Comparison of ENCODE assay signal across 8 mouse cellular contexts in the genomic region with DNA sequence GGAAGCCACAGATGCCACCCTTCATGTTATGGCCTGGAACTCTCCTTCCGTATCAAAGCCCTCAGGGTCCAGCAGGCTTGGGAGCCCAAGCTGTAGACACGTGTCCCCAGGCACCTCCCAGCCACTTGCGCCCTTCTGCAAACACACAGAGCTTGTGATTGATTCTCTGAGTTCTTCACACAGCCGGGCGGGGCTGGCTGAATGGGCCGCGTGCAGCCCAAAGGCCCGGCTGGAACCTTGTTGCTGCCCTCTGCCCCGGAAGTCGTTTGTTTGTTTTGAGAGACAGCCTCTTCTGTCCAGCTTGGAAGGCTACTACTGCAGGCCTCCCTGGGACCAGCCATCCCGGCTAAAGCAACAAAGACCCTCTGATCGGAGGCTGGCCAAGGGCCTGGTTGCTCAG.
DNase-seq lines count a peak whose midpoint lies in the region; ATAC-seq lines count a peak whose summit lies in the region.

No protein-coding gene starts in this region.

- H3K4me1 ChIP-seq in heart, embryonic 14.5 days (ENCODE audit: control insufficient read depth in 2 of 2, insufficient read depth in 2 of 2, low read length in 2 of 2), result peaks cover 35 to 43% of the 10 kb centered on the region in 2 experiments

- no peaks in the 10 kb centered on the region for H3K9me3 ChIP-seq in heart, embryonic 14.5 days (ENCODE audit: control insufficient read depth, low read length)

- H3K4me2 ChIP-seq in heart, embryonic 14.5 days (ENCODE audit: low read length), result peak overlapping the region; percentile 36

- peak; percentile 2; the same call in 1 of the 2 replicates for ATAC-seq in heart, embryonic 14.5 days (ENCODE audit: insufficient number of reproducible peaks, insufficient read depth, low FRiP score, low read depth)

- no peak overlapping the region for H3K4me3 ChIP-seq in heart, embryonic 14.5 days (ENCODE audit: control insufficient read depth in 1 of 2, insufficient read depth in 1 of 2, low read depth in 1 of 2, low read length in 2 of 2)

- WGBS in heart, embryonic 14.5 days, result 40% methylated on average over 12 of the region's 12 CpGs

- no peaks in the 10 kb centered on the region for H3K36me3 ChIP-seq in heart, embryonic 14.5 days (ENCODE audit: control insufficient read depth, insufficient read depth, low read length)

- peak; percentile 38 to 41 for DNase-seq in heart, adult 18-20 months
- DNase-seq in heart, postnatal 36 days, result no peak
- DNase-seq in kidney, postnatal 10 days, result peak; percentile 82
- peak; percentile 52 for DNase-seq in lung, postnatal 36 days
- no peak for DNase-seq in left cerebral cortex, postnatal 36 days (ENCODE audit: low spot score in 2 of 2)
- no peak for DNase-seq in layer of hippocampus, postnatal 25 days (ENCODE audit: extremely low spot score in 1 of 2, low spot score in 1 of 2)
- DNase-seq in thymus, adult 18-20 months, result no peak

- peak overlapping the region; percentile 14; the same call in 1 of the 2 replicates for H3K9ac ChIP-seq in heart, embryonic 14.5 days (ENCODE audit: low read length)

- H3K27me3 ChIP-seq in heart, embryonic 14.5 days (ENCODE audit: control insufficient read depth, insufficient read depth, low read length), result no peaks in the 10 kb centered on the region

- intact Hi-C loops in heart, postnatal 36 days (cut with DNase I), result loop anchor here (2.0 kb wide), 1 partner anchor 34 kb away; no protein-coding TSS in a partner anchor
- intact Hi-C loops in left cerebral cortex, postnatal 36 days (cut with DNase I), result no loop called here

- peak overlapping the region; percentile 65 to 81 for H3K27ac ChIP-seq in heart, embryonic 14.5 days (replicated peaks in 1 of 2; ENCODE audit: control insufficient read depth in 1 of 2, insufficient read depth in 1 of 2, low read depth in 2 of 2, low read length in 2 of 2)

Comparison
In these comparisons a context has a peak if more than half of its experiments do, and no peak if none do; other contexts are left out.
1. DNase-seq: peak in heart, adult 18-20 months (2 of 2), kidney, postnatal 10 days (single experiment) and lung, postnatal 36 days (single experiment); none in heart, postnatal 36 days (0 of 2), left cerebral cortex, postnatal 36 days (0 of 2), layer of hippocampus, postnatal 25 days (0 of 2) and thymus, adult 18-20 months (0 of 2).